Mouse (Mus musculus): ENCODE results near the gene Gm10563.

GRCm38 (mm10) chr4:155601997-155602456 is 43.2 kb downstream of the Gm10563 start:
- TF ChIP-seq CTCF (IDR thresholded peaks at IDR 0.05; ENCODE audit: control insufficient read depth, insufficient read depth, low read length) (no peak), POLR2A (IDR thresholded peaks at IDR 0.05; ENCODE audit: borderline replicate concordance, control insufficient read depth, low read depth, low read length) (0 out of 2 replicates have a peak, but pooled peaks have one; percentile 1)

Measured in bone marrow, adult 2 months (tissue).